Comparison of ENCODE assay signal across 10 mouse cellular contexts in genomic region chr6:34034577-34035461, GRCm38 (mm10). TPM values are rescaled to one million over a fixed set of nuclear protein-coding genes. Genes with fewer than 3 reads are reported as not detected.
DNase-seq lines count a peak whose midpoint lies in the region; ATAC-seq lines count a peak whose summit lies in the region.
"Had no signal": no experiment of that assay in that cellular context is flagged by ENCODE, and none has a peak within 500 bp of the region (broad histone marks: within the 10 kb centered on the region; RNA-seq: fewer than 3 reads in every experiment).

No protein-coding gene starts in this region.

- ATAC-seq in embryonic facial prominence, embryonic 12.5 days (ENCODE audit: insufficient number of reproducible peaks, insufficient read depth, low FRiP score, low TSS enrichment), result no peak
- ATAC-seq in liver, embryonic 11.5 days (replicated peaks; ENCODE audit: low FRiP score), result peak; percentile 80

- no peaks in the 10 kb centered on the region for H3K36me3 ChIP-seq in embryonic facial prominence, embryonic 12.5 days
- no peaks in the 10 kb centered on the region for H3K36me3 ChIP-seq in liver, embryonic 11.5 days (ENCODE audit: control insufficient read depth, insufficient read depth, low read length)

- no peak overlapping the region for H3K9ac ChIP-seq in embryonic facial prominence, embryonic 12.5 days
- no peak overlapping the region for H3K9ac ChIP-seq in liver, embryonic 11.5 days (ENCODE audit: low read depth, low read length)
- H3K9ac ChIP-seq: hindbrain, embryonic 14.5 days had no signal

- no peak overlapping the region for H3K4me3 ChIP-seq in embryonic facial prominence, embryonic 12.5 days
- no peak overlapping the region for H3K4me3 ChIP-seq in liver, embryonic 11.5 days (ENCODE audit: low read depth, low read length)

- H3K9me3 ChIP-seq in embryonic facial prominence, embryonic 12.5 days, result no peaks in the 10 kb centered on the region
- no peaks in the 10 kb centered on the region for H3K9me3 ChIP-seq in liver, embryonic 11.5 days (ENCODE audit: control insufficient read depth, low read length)

- H3K27ac ChIP-seq in embryonic facial prominence, embryonic 12.5 days, result 0 out of 2 replicates have a peak overlapping the region, but pooled peaks have one; percentile 4
- H3K27ac ChIP-seq in liver, embryonic 11.5 days (ENCODE audit: low read depth, low read length), result 0 out of 2 replicates have a peak overlapping the region, but pooled peaks have one; percentile 22
- H3K27ac ChIP-seq: hindbrain, embryonic 14.5 days had no signal

- peak; percentile 13 for DNase-seq in heart, postnatal 4 days
- no peak for DNase-seq in heart, adult 8-10 months (ENCODE audit: low spot score)
- peak; percentile 14 for DNase-seq in MN1 (ENCODE audit: low spot score)
- no peak for DNase-seq in liver, embryonic 11.5 days (ENCODE audit: low spot score)
- DNase-seq in cerebellum, adult 18-20 months, result no peak
- DNase-seq in testis, postnatal 10 days (ENCODE audit: low spot score), result no peak
- DNase-seq: adrenal gland, postnatal 10 days; cerebellum, adult 2 months had no signal

- 0 out of 2 replicates have a peak, but pooled peaks cover 2% of the 10 kb centered on the region for H3K4me1 ChIP-seq in embryonic facial prominence, embryonic 12.5 days
- H3K4me1 ChIP-seq in liver, embryonic 11.5 days (replicated peaks; ENCODE audit: control insufficient read depth, insufficient read depth, low read length), result peaks cover 16% of the 10 kb centered on the region

- no peak overlapping the region for H3K4me2 ChIP-seq in embryonic facial prominence, embryonic 12.5 days (replicated peaks)
- H3K4me2 ChIP-seq in liver, embryonic 11.5 days, result peak overlapping the region; percentile 10; the same call in 1 of the 2 replicates
- H3K4me2 ChIP-seq: hindbrain, embryonic 14.5 days had no signal

- WGBS in embryonic facial prominence, embryonic 12.5 days, result 39% methylated on average over 15 of the region's 15 CpGs
- WGBS in liver, embryonic 11.5 days, result 30% methylated on average over 15 of the region's 15 CpGs

- no peaks in the 10 kb centered on the region for H3K27me3 ChIP-seq in embryonic facial prominence, embryonic 12.5 days
- H3K27me3 ChIP-seq in liver, embryonic 11.5 days (replicated peaks; ENCODE audit: control insufficient read depth, insufficient read depth, low read length), result no peaks in the 10 kb centered on the region

RNA-seq across cellular contexts. Expression of gene Lrguk, which starts 5.6 kb away (rescaled TPM):
- total RNA-seq in heart, postnatal 4 days (2021), result under 1 TPM; 0.21 to 0.25 TPM
- total RNA-seq in heart, adult 8-10 months (2022), result under 1 TPM in 3 of 4 experiments, not detected in 1; 0.03 to 0.11 (median 0.09) TPM
- 0.74 and 1.1 TPM in 2 replicates for polyA plus RNA-seq in embryonic facial prominence, embryonic 12.5 days (2016; fragmentation: Nextera tagmentation; extraction: Ambion mirVana)
- polyA plus RNA-seq in liver, embryonic 11.5 days (2014; fragmentation: Nextera tagmentation; extraction: Ambion mirVana), result 0.67 and 1.1 TPM in 2 replicates

Comparison
In these comparisons a context has a peak if more than half of its experiments do, and no peak if none do; other contexts are left out.
1. DNase-seq: peak in heart, postnatal 4 days (single experiment) and MN1 (single experiment); none in heart, adult 8-10 months (single experiment), liver, embryonic 11.5 days (single experiment), cerebellum, adult 18-20 months (0 of 2) and testis, postnatal 10 days (single experiment).